Mouse (Mus musculus) right cerebral cortex, adult 18-20 months (tissue): Measurements from ENCODE around the gene Shcbp1l.
"Not testable (repeated sequence)": the region's sequence is repeated elsewhere in the genome, so short reads cannot be mapped to it uniquely, and the experiment has no call there.

Experiments used
- DNase-seq: peaks from one replicate; pipeline ENCODE4 v3.0.0; 2022; ENCODE audit warnings: mixed read lengths

Gene Shcbp1l

DNA sequence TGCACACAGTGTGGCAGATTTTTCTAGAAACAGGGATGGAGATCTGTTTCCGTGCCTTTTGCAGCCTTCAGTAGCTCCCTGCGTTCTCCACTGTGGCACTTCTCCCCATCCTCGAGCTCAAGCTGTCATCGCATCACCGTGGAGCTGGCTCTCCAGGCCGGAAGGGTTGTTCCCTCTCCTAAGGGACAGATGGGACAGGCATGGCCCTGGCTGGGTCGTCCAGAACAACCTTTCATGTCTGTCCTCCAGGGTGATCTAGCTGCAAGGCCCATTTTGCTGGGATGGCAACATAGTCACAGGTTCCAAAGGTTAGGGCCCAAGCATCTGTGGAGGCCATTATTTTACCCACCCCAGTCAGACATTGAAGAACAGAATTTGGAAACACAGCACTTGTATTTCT is 6.2 kb downstream of the Shcbp1l start:
- DNase-seq, result no peak

DNA sequence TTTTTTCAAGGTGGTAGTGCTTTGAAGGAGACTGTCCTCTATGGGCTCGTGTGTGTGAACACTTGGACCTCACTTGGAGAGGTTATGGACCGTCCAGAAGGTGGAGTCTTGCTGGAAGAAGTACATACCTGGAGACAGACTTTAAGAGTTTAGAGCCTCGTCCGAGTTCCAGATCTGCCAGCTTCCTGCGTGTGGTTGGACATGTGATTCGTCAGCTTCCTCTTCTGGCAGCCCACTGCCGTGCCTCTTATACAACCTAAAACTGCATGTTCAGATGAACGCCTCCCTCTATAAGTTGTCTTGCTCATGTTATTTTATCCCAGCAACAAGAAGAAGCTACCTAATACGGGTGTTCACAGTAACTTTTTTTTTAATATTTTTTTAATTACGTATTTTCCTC is 6.7 kb downstream of the Shcbp1l start:
- DNase-seq, result no peak

DNA sequence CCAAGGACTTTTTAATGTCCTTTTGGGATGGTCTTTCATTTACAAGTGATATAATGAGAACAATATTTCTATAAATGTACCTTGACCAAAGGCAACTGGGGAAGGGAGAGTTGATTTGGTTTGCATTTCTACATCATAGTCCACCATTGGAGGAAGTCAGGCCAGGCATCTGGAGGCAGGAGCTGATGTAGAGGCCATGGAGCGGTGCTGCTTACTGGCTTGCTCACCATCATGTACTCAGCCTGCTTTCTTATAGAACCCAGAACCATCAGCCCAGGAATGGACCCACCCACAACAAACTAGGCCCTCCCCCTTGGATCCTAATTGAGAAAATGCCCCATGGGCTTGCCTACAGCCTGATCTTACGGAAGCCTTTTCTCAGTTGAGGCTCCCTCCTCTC is 7.4 kb downstream of the Shcbp1l start:
- DNase-seq, result no peak

DNA sequence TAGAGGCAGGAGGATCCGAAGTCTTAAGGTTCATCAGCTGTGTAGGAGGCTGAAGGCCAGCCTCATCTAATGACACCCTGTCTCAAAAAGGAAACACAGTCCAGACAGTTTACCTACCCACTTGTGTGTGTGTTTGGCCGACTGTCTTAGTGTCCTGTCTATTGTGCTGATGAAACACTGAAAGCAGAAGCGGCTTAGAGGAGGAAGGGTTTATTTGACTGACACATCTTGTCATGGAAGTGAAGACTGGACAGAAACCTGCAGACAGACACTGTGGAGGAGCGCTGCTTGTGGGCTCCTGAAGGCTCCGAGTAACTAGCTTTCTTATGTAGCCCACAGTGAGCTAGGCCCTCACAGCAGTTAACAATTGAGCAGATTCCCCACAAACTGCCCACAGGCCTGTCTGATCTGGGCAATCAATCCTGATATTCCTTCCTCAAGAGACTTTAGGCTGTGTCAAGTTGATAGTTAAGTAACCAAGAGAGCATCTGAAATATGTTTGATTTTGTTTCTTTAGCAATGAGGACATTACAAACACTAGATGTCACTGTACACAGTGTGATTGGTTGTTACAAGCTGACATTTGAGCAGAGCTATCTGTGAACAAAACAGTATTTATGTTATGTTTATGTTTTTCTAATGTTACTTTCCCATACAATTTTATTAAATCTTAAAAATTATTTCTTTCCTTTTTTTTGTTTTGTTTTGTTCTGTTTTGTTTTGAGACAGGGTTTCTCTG is 9.1 kb downstream of the Shcbp1l start:
- DNase-seq, result no peak

DNA sequence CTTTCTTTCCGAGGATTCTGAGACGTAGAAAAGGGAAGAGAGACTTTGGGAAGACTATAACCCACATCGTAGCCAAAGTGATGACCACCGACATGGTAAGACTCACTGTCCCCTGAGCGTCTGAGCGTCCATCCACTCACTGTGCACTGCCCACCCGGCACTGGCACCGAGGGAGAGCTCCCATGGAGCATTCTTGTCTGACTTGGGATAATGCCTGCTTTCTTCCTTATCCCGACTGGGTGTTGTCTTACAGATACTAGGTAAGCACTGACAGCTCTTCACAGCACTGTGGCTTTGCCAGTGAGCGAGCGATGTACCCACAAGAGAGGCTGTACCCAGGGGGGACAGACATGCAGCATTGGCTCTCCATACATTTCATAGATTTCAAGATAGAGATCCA is 12.6 kb downstream of the Shcbp1l start:
- no peak for DNase-seq

DNA sequence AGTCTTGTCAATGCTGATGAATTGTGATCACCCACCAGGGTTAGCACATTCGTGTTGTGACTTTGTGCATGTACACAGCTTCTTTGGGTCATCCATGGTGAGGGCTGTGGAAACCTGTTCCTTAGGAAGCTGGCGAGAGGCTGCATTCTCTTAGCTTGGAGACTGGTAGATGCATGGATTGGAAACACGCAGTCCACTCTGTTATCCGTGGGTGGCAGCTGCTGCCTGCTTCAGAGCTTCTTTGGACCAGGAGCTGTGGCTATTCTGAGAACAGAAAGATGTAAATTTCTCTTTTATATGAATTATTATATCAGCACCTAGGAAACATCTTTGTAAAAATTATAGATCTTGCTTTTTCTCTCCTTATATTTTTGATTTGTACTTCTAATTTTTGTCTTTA is 15.8 kb downstream of the Shcbp1l start:
- no peak for DNase-seq

DNA sequence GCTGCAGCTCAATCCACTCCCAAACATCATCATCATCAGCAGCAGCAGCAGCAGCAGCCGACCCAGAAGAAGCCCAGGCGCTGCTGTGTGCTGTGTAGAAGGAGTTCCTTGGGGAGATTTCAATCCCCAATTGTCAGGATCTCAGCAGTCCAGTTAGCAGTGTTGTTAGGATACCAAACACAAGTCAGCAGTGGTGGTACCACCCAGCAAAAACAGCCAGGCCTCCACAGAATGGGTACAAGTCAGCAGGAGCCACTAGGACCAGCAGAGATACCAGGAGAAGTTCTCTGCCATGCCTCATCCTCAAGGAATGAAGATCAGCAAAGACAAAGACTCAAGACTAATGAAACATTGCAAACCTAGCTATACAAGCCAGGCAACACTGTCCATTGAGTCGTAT is 16.7 kb downstream of the Shcbp1l start:
- DNase-seq, result no peak

DNA sequence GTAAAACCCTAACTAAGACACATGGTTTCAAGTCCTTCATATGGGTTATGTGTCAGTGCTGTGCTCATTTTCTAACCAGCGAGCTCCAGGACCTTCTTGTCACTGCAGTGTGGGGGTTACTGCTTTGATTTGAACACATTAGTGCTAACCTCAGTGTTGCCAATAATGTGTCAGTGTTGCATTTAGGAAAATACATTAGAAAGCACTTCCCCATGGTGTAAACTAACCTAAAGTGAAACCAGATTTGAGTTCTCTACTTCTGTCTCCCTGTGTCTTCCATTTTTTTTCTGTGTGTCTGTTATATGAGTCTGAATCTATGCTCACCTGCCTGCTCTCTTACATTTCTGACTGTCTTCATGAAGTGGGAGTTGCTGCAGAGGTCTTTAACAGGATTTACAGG is 18.1 kb downstream of the Shcbp1l start:
- no peak for DNase-seq

DNA sequence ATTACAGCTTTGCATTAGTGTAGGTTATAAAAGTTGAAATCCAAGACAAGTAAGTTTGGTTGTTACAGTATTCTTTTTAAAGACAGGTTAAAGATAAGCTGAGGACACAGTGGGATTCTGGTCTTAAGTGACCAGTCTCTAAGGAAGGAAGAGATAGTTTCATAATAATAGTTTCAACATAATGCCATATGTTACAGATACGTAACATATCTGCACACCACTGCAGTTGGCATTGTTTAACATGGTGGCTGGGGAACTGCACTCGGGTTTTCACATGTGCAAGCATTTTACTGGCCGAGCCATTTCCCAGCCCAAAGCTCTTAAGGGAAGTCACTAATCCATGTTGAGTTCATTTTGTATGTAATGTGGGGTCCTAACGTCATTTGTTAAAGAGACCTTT is 18.7 kb downstream of the Shcbp1l start:
- DNase-seq, result no peak

DNA sequence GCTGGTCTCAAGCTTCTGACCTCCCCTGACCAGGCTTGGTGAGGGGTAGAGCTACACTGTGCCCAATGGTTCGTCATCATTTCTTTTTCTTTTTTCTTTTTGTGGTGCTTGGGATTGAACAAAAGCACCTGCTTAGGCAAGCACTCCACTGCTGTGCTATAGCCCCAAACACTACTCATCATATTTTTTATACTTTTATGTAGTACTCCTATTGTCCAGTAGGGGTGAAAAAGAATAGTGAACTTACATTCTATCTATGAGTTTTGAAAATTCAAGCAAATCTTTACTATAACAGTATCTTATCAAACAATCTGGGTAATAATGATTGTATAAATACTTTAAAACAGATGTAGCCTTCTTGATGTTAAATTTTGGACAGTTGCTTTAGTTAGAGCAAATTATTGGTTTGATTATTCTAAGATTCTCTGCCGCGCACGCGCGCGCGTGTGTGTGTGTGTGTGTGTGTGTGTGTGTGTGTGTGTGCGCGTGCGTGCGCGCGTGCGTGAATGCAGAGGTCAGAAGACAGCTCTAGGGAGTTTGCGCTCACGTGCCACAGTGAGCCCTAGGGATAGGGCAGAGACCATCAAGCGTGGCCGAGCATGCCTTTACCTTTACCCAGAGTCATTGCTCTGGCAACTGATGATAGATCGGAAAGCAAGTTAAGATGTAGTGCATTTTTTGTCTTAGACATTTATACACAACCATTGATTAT is 21.3 kb downstream of the Shcbp1l start:
- DNase-seq, result no peak

DNA sequence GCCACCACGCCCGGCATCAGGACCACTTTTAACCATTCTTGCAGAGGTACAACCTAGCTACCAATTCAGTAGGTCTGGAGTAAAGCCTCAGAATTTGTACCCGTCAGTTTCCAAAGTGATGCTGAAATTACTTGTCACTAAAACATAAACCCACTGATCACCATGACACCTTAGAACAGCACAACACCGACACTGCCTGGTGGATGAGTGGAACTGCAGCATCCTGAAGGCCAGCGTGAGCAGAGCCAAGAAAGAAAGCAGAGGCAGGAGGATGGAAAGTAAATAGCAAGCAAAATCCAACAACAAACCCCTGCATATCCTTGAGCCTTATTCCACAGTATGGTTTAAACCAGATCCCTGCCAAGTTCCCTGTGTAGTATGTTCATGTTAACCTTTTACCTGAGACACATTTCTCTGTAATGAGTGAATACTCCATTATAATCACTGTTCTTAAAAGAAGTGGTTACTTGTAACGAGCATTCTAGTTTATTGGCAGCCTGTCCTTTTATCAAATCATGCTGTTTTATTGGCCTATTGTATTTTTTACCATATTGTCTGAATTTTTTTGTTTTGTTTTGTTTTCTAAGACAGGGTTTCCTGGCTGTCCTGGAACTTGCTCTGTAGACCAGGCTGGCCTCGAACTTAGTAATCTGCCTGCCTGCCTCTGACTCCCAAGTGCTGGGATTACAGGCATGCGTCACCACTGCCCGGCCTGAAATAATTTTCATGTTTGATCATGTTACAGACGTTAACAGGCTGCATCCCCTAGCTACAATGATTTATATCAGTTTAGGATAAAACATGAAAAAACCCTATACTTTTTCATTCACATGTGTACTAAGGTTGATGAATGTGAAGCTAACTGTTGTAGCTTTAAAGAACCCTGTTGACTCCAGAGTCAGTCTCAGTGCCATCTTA is 26.5 kb downstream of the Shcbp1l start:
- DNase-seq, result peak; percentile 33

DNA sequence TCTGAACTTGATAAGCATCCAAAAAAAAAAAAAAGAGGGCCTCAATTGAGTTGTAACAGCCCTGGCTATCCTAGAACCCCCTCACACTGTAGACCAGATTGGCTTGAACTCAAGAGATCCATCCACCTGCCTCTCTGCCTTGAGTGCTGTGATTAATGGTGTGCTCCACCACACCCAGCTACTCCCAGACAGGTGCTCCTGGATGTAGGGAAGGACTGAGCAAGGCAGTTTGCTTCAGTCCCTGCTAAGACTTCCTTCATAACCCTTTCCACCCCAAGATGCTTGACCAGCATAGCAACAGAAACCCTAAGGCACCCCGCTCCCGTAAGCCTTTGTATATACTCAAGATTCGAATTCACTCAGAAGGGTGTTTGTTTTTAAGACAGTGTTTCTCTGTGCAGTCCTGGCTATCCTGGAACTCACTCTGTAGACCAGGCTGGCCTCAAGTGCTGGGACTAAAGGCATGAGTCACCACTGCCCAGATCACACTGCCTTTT is 28.2 kb downstream of the Shcbp1l start:
- no peak for DNase-seq

DNA sequence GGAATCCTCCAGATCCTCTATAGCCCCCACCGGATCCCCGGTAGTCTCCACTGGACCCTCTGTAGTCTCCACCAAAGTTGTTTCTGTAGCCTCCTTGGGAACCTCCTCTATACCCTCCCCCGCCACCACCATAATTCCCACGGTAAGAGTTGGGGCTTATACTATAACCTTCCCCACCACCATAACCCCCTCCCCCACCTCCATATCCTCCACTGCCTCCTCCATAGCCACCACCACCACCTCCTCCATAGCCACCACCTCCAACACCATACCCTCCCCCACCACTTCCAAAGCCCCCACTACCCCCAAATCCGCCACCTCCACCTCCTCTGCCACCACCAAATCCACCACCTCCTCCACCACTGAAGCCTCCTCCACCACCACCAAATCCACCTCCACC is 31.2 kb downstream of the Shcbp1l start:
- DNase-seq, result no peak

DNA sequence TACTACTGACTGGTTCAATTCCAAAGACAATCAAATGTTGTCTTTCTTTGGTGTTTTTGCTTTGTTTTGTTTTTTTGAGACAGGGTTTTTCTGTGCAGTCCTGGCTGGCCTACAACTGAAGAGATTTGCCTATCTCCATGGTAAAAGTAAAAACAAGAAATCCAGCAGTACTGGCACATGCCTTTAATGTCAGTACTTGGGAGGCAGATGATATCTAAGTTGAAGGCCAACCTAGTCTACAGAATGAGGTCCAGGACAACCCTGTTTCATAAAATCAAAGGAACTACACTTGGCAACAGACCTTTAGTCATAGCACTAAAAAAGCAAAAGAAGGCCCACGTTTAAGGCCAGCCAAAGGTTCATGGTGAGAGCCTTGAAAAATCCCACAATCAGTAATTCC is 36.8 kb downstream of the Shcbp1l start:
- no peak for DNase-seq

DNA sequence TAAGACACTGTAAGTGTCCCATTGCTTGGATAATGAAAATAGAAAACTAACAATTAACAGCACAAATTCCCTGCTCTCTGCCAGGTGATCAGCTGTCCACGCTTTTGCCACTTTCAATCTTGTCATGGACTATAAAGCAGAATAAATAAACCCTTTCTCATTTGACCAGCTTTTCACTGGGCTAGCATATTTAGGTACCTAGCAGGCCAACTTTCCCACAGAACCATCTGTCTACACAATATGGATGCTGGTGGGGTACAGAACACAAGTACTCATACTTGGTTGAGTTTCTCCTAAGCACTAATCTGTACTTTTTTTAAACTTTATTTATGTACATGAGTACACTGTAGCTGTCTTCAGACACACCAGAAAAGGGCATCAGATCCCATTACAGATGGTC is 54.3 kb downstream of the Shcbp1l start:
- DNase-seq, result no peak

DNA sequence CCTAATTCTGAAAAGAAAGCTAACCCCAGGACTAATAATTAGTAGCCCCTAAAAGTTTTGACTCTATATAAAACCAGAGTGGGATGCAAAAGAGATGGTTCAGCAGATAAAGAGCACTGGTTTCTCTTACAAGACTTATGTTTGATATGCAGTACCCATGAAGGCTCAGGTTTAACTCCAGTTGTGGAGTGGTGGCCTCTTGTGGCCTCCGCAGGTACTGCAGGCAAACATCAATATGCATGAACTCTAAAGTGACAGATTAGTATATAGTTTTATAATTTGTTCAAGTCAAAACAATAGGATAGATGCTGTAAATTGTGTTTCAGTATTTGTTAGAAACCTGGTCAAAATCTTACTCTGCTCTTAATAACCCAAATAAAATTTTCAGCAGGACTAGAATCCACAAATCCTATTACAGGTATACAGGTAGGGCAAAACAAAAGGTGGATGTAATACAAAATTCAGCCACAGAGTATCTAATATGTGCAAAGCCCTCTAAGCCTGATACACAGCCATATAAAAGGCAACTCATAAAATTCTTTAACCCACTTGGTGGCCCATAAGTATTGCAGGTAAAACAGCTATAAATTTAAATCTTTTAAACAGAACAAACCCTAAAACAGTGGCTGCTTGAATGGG is 55.5 kb downstream of the Shcbp1l start:
- DNase-seq, result peak; percentile 54

DNA sequence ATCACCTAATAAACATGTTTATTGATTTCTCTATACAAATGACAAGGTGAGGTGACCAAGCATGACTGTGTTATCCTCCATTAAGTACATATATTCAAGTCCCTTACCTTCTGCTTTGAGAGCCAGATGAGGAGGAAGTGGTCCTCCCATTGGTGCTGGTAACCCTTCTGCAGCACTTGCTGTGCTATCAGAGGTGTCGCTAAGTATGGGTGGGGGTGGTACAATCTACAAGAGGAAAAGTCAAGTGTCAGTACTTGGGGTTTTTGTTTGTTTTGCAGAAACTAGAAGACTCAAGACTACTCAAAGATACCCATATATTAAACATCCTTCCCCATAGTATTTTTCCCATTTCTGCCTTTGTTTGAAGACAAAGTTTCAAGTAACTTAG is 56.1 kb downstream of the Shcbp1l start:
- no peak for DNase-seq

DNA sequence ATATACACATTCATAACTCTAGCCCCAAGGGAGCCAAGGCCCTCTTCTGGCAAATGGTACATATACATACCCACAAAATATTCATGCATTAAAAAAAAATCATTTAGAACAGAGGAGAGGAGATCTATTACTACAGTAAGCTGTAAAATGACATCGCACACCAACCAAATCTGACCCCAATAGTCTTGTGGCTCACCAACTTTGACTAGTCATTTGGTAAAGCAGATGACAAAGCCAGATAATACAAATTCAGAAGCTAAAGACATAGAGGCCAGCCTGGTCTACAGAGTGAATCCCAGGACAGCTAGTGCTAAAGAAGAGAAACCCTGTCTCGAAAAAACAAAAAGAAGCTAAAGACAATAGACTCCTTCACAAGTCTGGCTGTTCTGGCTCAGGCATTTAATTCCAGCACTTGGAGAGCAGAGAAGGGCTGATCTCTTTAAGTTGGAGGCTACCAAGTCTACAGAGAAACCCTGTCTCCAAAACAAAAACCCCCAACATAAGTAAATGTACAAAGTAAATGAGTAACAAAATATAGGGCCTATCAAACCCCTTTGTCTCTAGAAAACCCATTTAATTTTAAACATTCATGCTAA is 60.3 kb downstream of the Shcbp1l start:
- DNase-seq, result no peak

DNA sequence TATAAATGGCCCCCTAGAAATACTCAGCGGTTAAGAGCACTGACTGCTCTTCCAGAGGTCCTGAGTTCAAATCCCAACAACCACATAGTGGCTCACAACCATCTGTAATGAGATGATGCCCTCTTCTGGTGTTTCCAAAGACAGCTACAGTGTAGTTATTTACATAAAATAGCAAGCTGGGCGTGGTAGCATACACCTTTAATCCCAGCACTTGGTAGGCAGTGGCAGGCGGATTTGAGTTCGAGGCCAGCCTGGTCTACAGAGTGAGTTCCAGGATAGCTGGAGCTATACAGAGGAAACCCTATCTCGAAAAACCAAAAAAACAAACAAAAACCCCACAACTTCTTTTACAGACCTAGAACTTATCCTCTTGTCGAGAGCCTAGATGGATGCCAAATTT is 61.2 kb downstream of the Shcbp1l start:
- DNase-seq, result not testable (repeated sequence)

DNA sequence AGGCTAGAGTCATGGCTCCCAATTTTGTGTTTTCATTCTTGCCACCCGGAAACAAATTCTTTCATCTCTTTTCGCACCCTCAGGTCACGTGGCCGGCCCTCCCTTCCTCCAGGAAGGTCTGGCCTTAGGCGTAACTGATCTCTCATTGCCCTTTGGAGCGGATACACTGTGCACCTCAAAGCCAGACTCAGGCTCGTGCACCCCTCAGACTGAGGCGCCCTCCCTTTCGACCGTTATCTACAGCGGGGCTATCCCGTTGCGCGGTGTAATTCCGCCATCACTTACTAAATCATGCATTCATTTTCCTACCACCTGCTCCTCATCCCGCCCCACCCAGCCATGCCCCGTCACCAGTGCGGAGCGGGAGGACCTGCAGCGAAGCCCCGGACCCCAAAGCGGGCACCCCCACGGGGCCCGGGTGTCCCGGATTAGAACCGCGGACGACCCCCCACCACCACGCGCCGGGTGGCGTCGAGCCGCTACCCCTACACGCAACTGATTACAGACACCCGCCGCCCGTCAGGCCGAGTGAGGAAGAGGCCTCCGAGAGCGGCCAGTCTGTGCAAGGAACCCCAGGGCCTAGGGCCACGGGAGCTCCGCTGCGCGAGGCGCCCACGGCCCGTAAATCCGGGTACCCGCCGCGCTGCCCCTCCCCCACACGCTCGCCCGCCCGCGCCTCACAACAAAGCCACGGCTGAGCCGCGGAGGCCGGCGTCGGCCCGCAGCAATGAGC is 62.0 kb downstream of the Shcbp1l start:
- peak; percentile 38 for DNase-seq

DNA sequence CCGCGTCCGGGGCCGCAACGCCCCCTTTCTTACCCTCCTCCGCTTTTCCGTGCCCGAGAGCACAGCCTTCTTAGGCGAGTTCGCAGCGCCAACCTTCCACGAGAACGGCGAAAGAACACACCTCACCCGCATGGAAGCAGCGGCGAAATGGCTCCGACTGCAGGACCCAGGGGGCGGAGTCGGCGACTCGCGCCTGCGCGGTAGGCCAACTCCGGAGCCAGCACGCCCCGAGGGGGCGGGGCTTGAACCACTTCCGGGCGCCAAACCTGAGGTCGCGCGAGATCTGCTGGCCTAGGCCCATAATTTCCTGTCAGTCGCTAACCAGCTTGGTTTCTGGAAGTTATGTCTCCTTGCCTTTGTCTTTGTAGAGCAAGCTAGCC is 62.5 kb downstream of the Shcbp1l start, which contains the start of gene Dhx9:
Gene Dhx9, minus strand, starts transcription at position 161 of the 380 bp plus-strand sequence.
- DNase-seq, result peak; percentile 97

DNA sequence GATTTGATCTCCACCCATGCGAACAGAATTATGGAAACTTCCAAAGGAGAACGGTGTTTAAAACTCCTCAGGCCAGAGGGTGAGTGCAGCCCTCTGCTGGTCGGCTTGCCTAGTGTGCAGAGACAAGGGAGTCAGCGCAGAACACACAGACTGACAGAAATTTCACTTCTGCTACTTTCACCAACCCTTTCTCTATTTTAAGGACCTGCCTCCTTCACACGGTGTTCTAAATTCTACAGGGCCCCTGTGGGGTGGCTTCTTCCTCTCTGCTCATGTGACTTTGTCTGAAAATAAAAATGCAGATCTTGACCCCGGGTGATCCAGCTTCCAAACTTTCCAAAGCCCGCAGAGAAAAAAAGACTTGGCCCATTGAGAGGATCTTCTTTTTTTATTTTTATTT is 64.2 kb downstream of the Shcbp1l start:
- no peak for DNase-seq
